Mouse (Mus musculus): ENCODE results near the gene Exph5.

- TF ChIP-seq POLR2A (IDR thresholded peaks at IDR 0.05; ENCODE audit: low read depth, low read length) (no peak), CTCF (IDR thresholded peaks at IDR 0.05; ENCODE audit: extremely low read depth, insufficient read depth, insufficient read length, insufficient replicate concordance) (no peak)
These were observed 43.4 kb downstream of the Exph5 start for GRCm38 (mm10) chr9:53344646-53345432.

Data from spleen, adult 2 months (tissue).